Mouse (Mus musculus): ENCODE data around the gene Nova2.

Gene Nova2

GRCm38 (mm10) chr7:19012025-19012621, 86.4 kb downstream of the Nova2 start:
- DNase-seq (ENCODE audit: inconsistent ontology term) = peak; percentile 60

GRCm38 (mm10) chr7:19012882-19013281, 87.2 kb downstream of the Nova2 start:
- no peak for DNase-seq (ENCODE audit: inconsistent ontology term)

GRCm38 (mm10) chr7:19014452-19014851, 88.8 kb downstream of the Nova2 start:
- DNase-seq (ENCODE audit: inconsistent ontology term) = no peak

Data from Muller cell, postnatal 12 days (primary cell).